Mouse (Mus musculus): ENCODE results near the gene Kirrel3.

The Kirrel3 gene

DNA sequence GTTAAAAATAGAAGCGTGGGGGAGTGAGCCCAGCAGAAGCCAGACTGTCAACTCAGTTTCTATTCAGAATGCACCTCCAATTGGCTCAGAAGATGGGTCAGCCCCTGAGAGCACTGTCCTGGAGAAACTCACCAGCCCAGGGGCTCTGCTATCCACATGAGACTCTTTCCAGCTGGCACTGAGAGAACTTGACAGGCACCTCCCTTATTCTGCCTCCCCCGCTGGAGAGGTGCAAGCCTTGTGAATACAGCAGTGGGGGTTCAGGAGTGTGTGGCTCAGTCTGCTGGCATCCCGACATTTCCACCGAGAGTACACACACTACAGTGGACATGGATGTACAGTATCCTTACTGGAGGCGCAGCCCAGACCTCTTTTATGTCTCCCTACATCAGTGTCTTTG, 210.0 kb downstream of the Kirrel3 start:
- DNase-seq (ENCODE audit: low spot score) = no peak

- no peak for DNase-seq (ENCODE audit: low spot score)
These were observed 218.0 kb downstream of the Kirrel3 start for GRCm38 (mm10) chr9:34703547-34704300.

- DNase-seq (ENCODE audit: low spot score) = no peak
These were observed 218.7 kb downstream of the Kirrel3 start for GRCm38 (mm10) chr9:34704357-34704756.

DNA sequence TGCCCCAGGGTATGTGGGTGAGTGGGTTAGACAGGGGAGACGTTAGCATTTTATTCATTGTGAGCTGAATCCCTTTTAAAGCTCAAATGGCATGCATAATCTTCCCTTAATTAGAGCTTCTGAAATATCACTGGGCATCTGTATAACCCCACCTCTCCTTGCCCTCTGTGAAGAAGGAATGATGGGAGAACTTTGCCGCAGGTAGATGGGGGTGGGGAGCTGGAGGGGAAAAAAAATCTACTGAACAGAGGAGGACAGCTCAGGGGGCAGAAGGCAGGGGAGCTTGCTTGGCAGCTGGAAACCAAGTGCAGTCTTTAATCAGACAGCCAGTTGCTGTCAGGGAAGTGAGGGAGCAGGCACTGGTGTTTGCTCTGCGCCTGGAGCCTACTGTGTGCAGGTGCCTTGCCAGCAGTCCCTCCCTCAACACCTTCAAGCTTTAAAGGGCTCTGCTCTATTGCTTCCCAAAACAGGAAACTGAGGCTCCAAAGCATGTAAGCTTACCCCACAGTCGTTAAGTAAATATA, 220.7 kb downstream of the Kirrel3 start:
- DNase-seq (ENCODE audit: low spot score) = no peak

GRCm38 (mm10) chr9:34708691-34709090, 223.0 kb downstream of the Kirrel3 start:
- DNase-seq (ENCODE audit: low spot score) = no peak

DNA sequence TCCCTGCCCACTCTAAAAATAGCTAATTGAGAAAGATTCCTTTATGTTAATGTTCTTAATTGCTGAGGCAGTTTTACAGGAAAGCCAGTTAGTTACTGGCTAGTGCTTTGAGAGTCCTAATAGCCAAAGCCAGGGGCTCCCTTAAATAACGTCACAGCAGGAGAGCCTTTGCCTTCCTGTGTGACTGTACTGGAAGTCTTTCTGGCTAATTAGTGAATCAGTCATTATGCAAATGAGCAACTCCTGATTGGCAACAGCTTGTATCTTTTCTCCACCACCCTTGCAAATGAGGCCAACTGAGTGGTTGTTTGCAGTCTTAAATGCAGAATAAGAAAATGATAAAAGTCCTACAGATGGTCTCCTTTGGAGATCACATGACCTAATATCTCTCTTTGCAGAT, 226.3 kb downstream of the Kirrel3 start:
- DNase-seq (ENCODE audit: low spot score) = no peak

- no peak for DNase-seq (ENCODE audit: low spot score)
These were observed 227.3 kb downstream of the Kirrel3 start for GRCm38 (mm10) chr9:34712996-34713395.

GRCm38 (mm10) chr9:34713462-34713926, 227.8 kb downstream of the Kirrel3 start:
- DNase-seq (ENCODE audit: low spot score) = no peak

GRCm38 (mm10) chr9:34714996-34715619, 229.4 kb downstream of the Kirrel3 start:
- DNase-seq (ENCODE audit: low spot score) = no peak

- no peak for DNase-seq (ENCODE audit: low spot score)
These were observed 230.8 kb downstream of the Kirrel3 start for GRCm38 (mm10) chr9:34716476-34716875.

DNA sequence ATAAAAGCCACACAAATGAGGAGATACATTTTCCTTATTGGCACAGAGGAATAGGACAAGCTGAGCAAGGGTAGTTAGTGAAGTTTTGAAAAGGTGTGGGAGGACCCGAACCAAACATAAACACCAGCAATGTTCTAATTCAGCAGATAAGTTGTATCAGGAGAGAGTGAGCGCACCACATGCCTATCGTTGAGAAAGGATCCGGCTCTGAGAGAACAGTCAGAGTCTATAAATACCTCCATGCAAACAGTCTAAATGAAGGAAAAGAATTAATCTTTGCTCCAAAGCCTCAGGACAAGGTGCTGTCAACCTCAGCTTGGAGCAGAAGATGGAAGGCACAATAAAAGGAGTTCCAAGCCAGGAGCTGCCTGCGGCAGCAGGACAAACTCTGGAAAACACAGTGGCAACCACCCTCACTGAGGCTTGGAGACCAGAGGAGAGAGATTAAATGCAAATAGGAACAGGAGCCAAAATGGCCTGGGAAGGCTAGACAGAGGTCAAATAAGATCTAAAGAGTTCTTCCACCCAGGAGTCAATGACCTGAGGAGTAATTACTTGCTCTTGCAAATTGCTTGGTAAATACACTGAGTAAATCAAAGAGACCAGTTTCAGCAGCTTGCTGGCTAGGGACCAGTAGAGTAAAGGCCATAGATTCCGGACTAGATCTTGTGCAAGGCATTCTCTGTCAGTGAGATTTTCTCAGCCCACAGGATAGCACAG, 235.9 kb downstream of the Kirrel3 start:
- DNase-seq (ENCODE audit: low spot score) = no peak

DNA sequence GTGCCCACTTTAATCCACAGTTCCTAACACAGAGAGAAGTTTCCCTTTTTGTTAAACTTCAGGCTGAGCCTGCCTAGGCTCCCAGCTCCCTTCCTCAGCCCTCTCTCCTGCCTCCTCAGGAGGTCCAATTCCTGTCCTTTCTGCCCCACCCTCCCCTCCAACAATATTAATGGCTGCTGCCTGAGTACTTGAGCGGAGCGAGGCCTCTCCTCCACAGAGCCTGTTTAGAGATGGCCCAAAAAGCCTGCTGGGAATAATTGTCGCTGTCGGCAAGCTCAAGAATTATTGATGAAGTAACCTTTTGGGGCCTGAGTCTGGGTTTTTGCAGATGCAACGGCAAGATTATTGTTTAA, 236.5 kb downstream of the Kirrel3 start:
- DNase-seq (ENCODE audit: low spot score) = no peak

DNA sequence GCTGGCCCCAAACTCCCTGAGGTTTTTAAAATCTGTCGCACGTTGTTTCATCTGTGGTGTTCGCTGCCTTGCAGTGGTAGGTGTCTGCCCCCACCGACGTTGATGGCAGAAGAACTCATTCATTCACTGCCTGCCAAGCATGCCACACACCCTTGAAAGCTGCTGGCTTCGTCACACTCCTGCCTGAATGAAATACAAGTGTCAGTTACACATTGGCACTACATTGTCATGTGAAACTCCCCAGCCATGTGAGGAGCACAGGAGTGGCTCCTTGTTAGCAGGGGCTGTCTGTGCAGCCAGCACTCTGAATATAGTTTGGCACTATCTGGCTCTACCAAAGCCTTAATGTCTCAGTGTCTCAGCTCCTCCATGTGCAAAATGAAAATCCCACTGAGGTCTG, 246.8 kb downstream of the Kirrel3 start:
- no peak for DNase-seq (ENCODE audit: low spot score)

DNA sequence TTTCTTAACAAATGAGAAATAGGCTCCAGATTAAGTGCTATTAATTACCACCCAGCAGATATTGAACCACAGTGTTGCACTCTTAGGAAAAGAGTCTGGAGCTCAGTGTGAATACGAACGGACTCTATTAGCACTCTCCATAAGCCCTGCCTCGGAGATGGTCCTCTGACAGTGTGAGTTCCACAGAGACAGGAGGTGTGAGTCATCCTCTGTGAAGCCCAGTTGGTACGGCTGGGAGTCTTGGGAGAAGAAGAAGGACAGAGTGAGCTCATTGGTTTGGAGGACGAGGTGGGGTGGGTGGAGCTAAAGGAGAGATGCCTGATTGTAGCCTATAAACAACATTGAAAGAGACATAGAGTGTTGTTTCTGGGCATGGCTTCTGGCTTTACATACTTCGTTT, 247.9 kb downstream of the Kirrel3 start:
- no peak for DNase-seq (ENCODE audit: low spot score)

GRCm38 (mm10) chr9:34734991-34735390, 249.3 kb downstream of the Kirrel3 start:
- no peak for DNase-seq (ENCODE audit: low spot score)

DNA sequence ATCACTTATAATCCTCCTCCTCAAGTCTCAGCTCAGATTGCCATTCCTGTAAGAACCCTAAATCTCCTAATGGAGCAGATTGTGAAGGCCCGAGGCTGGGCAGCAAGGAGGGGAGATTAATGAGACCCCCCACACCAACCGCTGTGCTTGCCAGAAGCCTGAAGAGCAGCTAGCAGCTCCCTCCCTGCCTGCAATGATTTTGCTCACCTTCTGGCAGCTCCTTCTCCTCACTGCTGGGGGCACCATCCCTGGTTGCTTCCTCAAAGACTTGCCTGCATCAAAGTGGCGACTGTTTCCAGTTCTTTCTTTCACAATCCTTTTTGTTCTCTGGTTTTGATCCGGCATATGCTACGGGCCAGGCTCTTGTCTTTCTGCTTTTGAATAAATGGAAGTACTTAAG, 253.7 kb downstream of the Kirrel3 start:
- no peak for DNase-seq (ENCODE audit: low spot score)

DNA sequence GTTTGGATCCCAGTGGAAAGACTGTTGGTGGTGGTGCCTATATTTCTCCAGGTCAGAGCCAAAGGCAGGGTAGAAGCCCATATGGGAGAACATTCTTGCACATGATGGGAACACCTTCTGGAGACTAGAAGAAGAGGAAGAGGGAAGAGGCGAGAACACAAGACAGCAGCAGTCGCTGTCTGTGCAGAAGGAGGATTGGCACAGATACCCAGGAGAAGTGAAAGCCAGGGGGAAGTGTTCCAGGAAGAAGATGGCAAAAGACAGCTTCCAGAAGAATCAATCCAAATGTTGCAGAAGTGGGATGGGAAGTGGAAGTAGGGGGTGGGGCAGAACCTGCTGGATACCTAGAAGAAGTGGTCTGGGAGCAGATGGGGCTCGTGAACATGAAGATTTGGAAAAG, 255.1 kb downstream of the Kirrel3 start:
- no peak for DNase-seq (ENCODE audit: low spot score)

DNA sequence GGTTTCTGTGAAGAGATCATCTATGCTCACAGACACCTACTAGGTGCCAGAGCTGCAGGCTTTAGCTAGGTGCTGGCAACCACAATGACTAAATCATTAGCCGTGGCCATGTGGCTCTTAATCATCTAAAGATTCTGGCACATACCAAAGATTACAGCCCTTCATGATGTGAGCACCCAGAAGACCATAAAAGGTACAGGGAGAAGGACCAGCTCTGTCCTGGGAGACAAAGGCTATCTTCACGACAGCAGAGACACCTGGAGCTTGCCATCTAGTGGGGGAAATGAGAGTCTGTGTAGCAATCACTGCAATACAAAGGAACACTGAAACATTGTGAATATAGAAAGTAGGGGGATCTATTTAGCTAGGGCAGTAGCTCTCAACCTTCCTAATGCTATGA, 262.3 kb downstream of the Kirrel3 start:
- DNase-seq (ENCODE audit: low spot score) = no peak

DNA sequence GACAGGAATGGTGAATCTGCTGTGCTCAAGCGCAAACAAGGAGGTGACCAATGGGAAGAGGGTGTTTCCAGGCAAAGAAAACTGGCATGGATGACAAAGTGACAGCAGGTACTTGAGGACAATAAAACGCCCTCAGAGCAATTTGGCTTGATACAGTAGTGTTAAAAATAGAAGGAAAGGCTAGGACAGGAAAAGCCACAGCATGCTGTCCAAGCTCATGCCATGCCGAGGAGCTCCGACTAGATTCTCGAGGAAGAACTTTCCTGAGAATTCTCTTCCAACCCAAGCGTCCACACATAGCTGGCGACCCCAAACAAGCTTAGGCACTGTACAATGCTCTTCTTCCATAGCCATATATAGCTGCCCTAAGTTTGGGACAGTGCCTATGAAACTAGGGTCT, 263.5 kb downstream of the Kirrel3 start:
- no peak for DNase-seq (ENCODE audit: low spot score)

DNA sequence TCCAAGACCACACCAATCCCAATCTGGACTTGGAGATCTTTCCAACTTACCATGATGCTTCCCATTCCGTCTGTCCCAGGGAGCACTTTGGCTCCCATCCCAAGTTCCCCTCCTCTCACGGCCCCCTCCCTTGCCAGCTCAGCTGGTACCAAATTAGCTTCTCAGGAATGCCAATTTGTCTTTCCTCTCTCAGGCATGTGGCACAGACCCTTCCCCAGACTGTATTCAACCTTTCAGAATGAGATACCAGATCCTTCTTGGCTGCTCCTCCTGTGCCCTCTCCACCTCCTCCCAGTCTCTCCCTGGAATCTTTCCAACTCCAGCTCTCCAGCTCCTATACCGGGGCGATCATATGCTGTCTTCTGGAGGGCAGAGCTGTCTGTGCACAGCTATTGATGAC, 264.2 kb downstream of the Kirrel3 start:
- DNase-seq (ENCODE audit: low spot score) = no peak

DNA sequence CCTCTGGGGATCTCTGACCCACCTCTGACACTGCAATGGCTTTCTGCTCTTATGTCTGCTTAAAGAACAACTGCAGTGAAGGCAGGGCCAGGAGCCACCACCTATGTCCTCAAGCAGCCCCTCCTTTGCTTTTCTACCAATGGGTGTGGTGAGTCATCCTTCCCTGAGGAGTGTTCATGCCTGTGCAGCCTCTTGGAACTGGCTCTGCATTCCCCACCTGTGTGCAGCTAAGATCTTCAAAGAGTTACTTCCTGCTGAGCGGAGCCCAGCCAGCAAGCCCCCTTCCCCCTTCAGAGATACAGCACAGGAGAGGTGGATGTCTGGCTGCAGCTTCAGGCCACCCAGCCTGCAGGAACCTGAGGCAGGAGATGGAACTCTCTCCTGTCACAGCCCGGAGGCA, 265.2 kb downstream of the Kirrel3 start:
- DNase-seq (ENCODE audit: low spot score) = no peak

DNA sequence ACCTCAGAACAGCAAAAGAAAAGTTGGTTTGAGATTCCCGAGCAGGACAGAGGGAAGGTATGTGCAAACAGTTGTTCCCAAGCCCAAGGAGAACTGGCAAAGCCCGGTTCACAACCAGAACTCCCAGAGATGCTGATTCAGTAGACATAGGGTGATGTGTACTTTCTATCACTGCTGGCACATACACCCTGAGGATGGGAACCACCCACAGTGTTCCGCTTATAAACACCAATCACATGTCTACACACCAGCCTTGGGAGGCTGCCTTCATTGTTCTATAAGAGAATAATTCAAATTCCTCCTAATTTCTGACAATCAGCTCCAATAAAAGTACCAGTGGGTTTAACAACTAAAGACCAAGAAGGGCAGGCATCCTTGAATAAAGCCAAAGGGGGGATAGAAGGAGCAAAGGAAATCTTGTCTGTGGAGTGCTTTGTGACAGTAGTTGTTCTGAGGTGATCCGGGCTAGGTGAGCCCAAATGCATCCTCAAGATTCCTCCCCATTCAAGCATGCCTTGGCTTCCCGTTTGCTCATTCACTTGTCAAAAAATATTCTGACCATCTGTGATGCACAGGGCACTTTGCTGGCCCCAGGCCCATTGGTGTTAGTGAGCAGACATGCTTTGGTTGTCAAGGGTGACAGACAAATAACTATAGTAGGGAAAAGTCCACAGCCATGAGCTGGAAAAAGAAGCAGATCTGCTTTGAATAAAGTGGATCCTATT, 266.5 kb downstream of the Kirrel3 start:
- DNase-seq (ENCODE audit: low spot score) = no peak
